In the genomic region with DNA sequence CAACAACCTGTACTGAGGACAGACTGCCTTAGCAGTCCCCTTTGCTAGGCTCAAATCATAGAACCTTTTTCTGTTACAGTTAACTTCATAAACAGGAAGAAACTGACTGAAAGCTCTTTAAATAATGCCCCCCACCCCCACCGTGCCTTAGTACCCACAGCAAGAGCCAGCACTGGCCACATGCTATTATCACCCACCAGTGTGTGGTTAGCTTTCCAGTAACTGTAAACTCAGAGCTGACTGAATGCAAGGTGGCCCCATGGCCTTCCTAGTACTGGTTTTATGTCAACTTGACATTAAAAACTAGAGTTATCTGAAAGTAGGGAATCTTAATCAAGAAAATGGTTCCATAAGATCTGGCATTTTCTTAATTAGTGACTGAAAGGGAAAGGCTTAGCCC, we compare ENCODE assay signal across 25 mouse cellular contexts. TPM values are rescaled to one million over a fixed set of nuclear protein-coding genes. Genes with fewer than 3 reads are reported as not detected.
DNase-seq lines count a peak whose midpoint lies in the region; ATAC-seq and TF ChIP-seq lines count a peak whose summit lies in the region.
"Had no signal": no experiment of that assay in that cellular context is flagged by ENCODE, and none has a peak within 500 bp of the region (broad histone marks: within the 10 kb centered on the region; RNA-seq: fewer than 3 reads in every experiment).

No protein-coding gene starts in this region.

- no peak for DNase-seq in liver, embryonic 13.5 days
- DNase-seq in liver, embryonic 11.5 days (ENCODE audit: low spot score): no peak
- DNase-seq in 416B (ENCODE audit: low read depth): peak; percentile 59
- peak; percentile 72 for DNase-seq in MEL (ENCODE audit: low read depth, low spot score)
- DNase-seq in right cerebral cortex, postnatal 14 days: no peak
- no peak for DNase-seq in kidney, adult 18-20 months
- DNase-seq: adrenal gland, adult 8-10 months; adrenal gland, postnatal 14 days; adrenal gland, postnatal 36 days; cerebellum, adult 11-12 months; cerebellum, adult 2 months; cerebellum, adult 9-10 months; cerebellum, postnatal 10 days; cerebellum, postnatal 25 days; embryo, embryonic 11 days had no signal

- H3K27me3 ChIP-seq in liver, embryonic 13.5 days: no peaks in the 10 kb centered on the region
- no peaks in the 10 kb centered on the region for H3K27me3 ChIP-seq in liver, embryonic 11.5 days (replicated peaks; ENCODE audit: control insufficient read depth, insufficient read depth, low read length)
- H3K27me3 ChIP-seq in MEL (ENCODE audit: control insufficient read depth in 1 of 2, insufficient read depth in 2 of 2, low read length in 2 of 2): no peaks in the 10 kb centered on the region
- H3K27me3 ChIP-seq in forebrain, embryonic 15.5 days: no peaks in the 10 kb centered on the region
- H3K27me3 ChIP-seq: embryonic facial prominence, embryonic 13.5 days; embryonic facial prominence, embryonic 15.5 days; forebrain, embryonic 12.5 days; Patski had no signal

- TF ChIP-seq POLR2A in MEL (IDR thresholded peaks at IDR 0.05; ENCODE audit: control insufficient read depth in 1 of 2, insufficient read depth in 1 of 2, low read depth in 1 of 2, low read length in 2 of 2, poor library complexity in 1 of 2): no peak

- H3K4me1 ChIP-seq in liver, embryonic 13.5 days (replicated peaks): peaks cover 51% of the 10 kb centered on the region
- H3K4me1 ChIP-seq in liver, embryonic 11.5 days (replicated peaks; ENCODE audit: control insufficient read depth, insufficient read depth, low read length): peaks cover 18% of the 10 kb centered on the region
- H3K4me1 ChIP-seq in MEL (ENCODE audit: control insufficient read depth in 1 of 2, insufficient read depth in 2 of 2, low read length in 2 of 2): peaks cover 22 to 51% of the 10 kb centered on the region in 2 experiments
- H3K4me1 ChIP-seq in forebrain, embryonic 15.5 days: no peaks in the 10 kb centered on the region
- H3K4me1 ChIP-seq: embryonic facial prominence, embryonic 13.5 days; embryonic facial prominence, embryonic 15.5 days; forebrain, embryonic 10.5 days; forebrain, embryonic 12.5 days had no signal

- TF ChIP-seq CTCF in MEL (IDR thresholded peaks at IDR 0.05 in 2 of 3, conservative IDR thresholded peaks at IDR 0.05 in 1 of 3; ENCODE audit: control insufficient read depth in 1 of 3, insufficient read depth in 1 of 3, low read depth in 2 of 3, low read length in 3 of 3, poor library complexity in 1 of 3, severe bottlenecking in 1 of 3): no peak

- no peak overlapping the region for H3K4me2 ChIP-seq in liver, embryonic 13.5 days
- H3K4me2 ChIP-seq in liver, embryonic 11.5 days: no peak overlapping the region
- H3K4me2 ChIP-seq in forebrain, embryonic 15.5 days (replicated peaks): no peak overlapping the region
- H3K4me2 ChIP-seq: embryonic facial prominence, embryonic 13.5 days; embryonic facial prominence, embryonic 15.5 days; forebrain, embryonic 12.5 days had no signal

- no peak for TF ChIP-seq RAD21 in MEL (IDR thresholded peaks at IDR 0.05; ENCODE audit: low read depth, low read length)

- 9% methylated on average over 1 of the region's 1 CpGs for WGBS in liver, embryonic 13.5 days (ENCODE audit: insufficient replicate concordance)
- 43% methylated on average over 1 of the region's 1 CpGs for WGBS in liver, embryonic 11.5 days
- WGBS in forebrain, embryonic 15.5 days: 87% methylated on average over 1 of the region's 1 CpGs

- no peak overlapping the region for H3K9ac ChIP-seq in liver, embryonic 13.5 days
- H3K9ac ChIP-seq in liver, embryonic 11.5 days (ENCODE audit: low read depth, low read length): no peak overlapping the region
- no peak overlapping the region for H3K9ac ChIP-seq in MEL (ENCODE audit: control insufficient read depth, low read depth, low read length, poor library complexity, severe bottlenecking)
- no peak overlapping the region for H3K9ac ChIP-seq in forebrain, embryonic 15.5 days (replicated peaks)
- H3K9ac ChIP-seq: embryonic facial prominence, embryonic 13.5 days; embryonic facial prominence, embryonic 15.5 days; forebrain, embryonic 12.5 days had no signal

- ATAC-seq in liver, embryonic 13.5 days (ENCODE audit: low read depth): peak; percentile 60; the same call in 1 of the 2 replicates
- ATAC-seq in liver, embryonic 11.5 days (replicated peaks; ENCODE audit: low FRiP score): no peak
- peak; percentile 67 for ATAC-seq in common myeloid progenitor, adult 5-6 weeks (replicated peaks; ENCODE audit: low read depth, poor library complexity, severe bottlenecking)
- no peak for ATAC-seq in forebrain, embryonic 15.5 days (replicated peaks)
- ATAC-seq: activated CD4-positive, CD25-positive, alpha-beta regulatory T cell, adult 4 months; forebrain, embryonic 14.5 days; Patski had no signal

- H3K79me2 ChIP-seq in MEL (ENCODE audit: control insufficient read depth, insufficient read depth, low read length, poor library complexity): peaks cover 24% of the 10 kb centered on the region

- no peaks in the 10 kb centered on the region for H3K9me3 ChIP-seq in liver, embryonic 13.5 days (replicated peaks)
- H3K9me3 ChIP-seq in liver, embryonic 11.5 days (ENCODE audit: control insufficient read depth, low read length): no peaks in the 10 kb centered on the region
- no peaks in the 10 kb centered on the region for H3K9me3 ChIP-seq in MEL (replicated peaks; ENCODE audit: insufficient read depth, low read length)
- H3K9me3 ChIP-seq in forebrain, embryonic 15.5 days: no peaks in the 10 kb centered on the region
- H3K9me3 ChIP-seq: embryonic facial prominence, embryonic 13.5 days; embryonic facial prominence, embryonic 15.5 days; forebrain, embryonic 10.5 days; forebrain, embryonic 12.5 days had no signal

- peaks cover 38% of the 10 kb centered on the region for H3K36me3 ChIP-seq in liver, embryonic 13.5 days
- H3K36me3 ChIP-seq in liver, embryonic 11.5 days (ENCODE audit: control insufficient read depth, insufficient read depth, low read length): no peaks in the 10 kb centered on the region
- H3K36me3 ChIP-seq in MEL (ENCODE audit: control insufficient read depth in 1 of 2, insufficient read depth in 2 of 2, low read length in 2 of 2): peaks cover 34 to 50% of the 10 kb centered on the region in 2 experiments
- peaks cover 3% of the 10 kb centered on the region for H3K36me3 ChIP-seq in forebrain, embryonic 15.5 days

- H3K4me3 ChIP-seq in liver, embryonic 13.5 days (replicated peaks): no peak overlapping the region
- H3K4me3 ChIP-seq in liver, embryonic 11.5 days (ENCODE audit: low read depth, low read length): no peak overlapping the region
- H3K4me3 ChIP-seq in MEL (ENCODE audit: control insufficient read depth in 1 of 2, insufficient read depth in 1 of 2, low read depth in 2 of 2, low read length in 2 of 2): no peak overlapping the region
- H3K4me3 ChIP-seq in forebrain, embryonic 15.5 days: no peak overlapping the region
- H3K4me3 ChIP-seq: embryonic facial prominence, embryonic 13.5 days; embryonic facial prominence, embryonic 15.5 days; erythroblast, embryonic 14.5 days; forebrain, embryonic 10.5 days; forebrain, embryonic 12.5 days had no signal

- TF ChIP-seq EP300 in MEL (IDR thresholded peaks at IDR 0.05; ENCODE audit: low read depth in 1 of 2, low read length in 2 of 2): peak in 1 of 2 experiments; percentile 84; a peak in 2 of 4 replicates

- H3K27ac ChIP-seq in liver, embryonic 13.5 days: 0 out of 2 replicates have a peak overlapping the region, but pooled peaks have one; percentile 29
- no peak overlapping the region for H3K27ac ChIP-seq in liver, embryonic 11.5 days (ENCODE audit: low read depth, low read length)
- H3K27ac ChIP-seq in MEL (ENCODE audit: control insufficient read depth, low read depth, low read length): peak overlapping the region; percentile 66
- H3K27ac ChIP-seq in forebrain, embryonic 15.5 days (replicated peaks): no peak overlapping the region
- H3K27ac ChIP-seq: embryonic facial prominence, embryonic 13.5 days; embryonic facial prominence, embryonic 15.5 days; forebrain, embryonic 10.5 days; forebrain, embryonic 12.5 days had no signal

RNA-seq across cellular contexts. Expression of a gene that starts 18.5 kb away (rescaled TPM):
- polyA plus RNA-seq in liver, embryonic 13.5 days (2015; fragmentation: Nextera tagmentation; extraction: Ambion mirVana): 28.6 and 35.1 TPM in 2 replicates
- 47.7 and 54.2 TPM in 2 replicates for polyA plus RNA-seq in liver, embryonic 11.5 days (2014; fragmentation: Nextera tagmentation; extraction: Ambion mirVana)
- 55.8 and 59.6 TPM in 2 replicates for total RNA-seq in MEL (2012; rRNA removed)
- polyA plus RNA-seq in MEL (2012; ENCODE audit: insufficient read depth in 1 of 2, insufficient read length in 2 of 2, low read depth in 1 of 2, low replicate concordance in 2 of 2, missing spikeins in 1 of 2): 10 to 100 TPM in 1 of 2 experiments, not detected in 1; 66.5 TPM
- total RNA-seq in common myeloid progenitor, adult 5-6 weeks (2017): 50.6 and 57.8 TPM in 2 replicates
- polyA plus RNA-seq in forebrain, embryonic 15.5 days (2015; fragmentation: Nextera tagmentation; extraction: Ambion mirVana): 54.3 and 60.8 TPM in 2 replicates

RNA-seq across cellular contexts. Expression of a gene that starts 31.2 kb away (rescaled TPM):
- 25.6 and 26.5 TPM in 2 replicates for polyA plus RNA-seq in liver, embryonic 13.5 days (2015; fragmentation: Nextera tagmentation; extraction: Ambion mirVana)
- polyA plus RNA-seq in liver, embryonic 11.5 days (2014; fragmentation: Nextera tagmentation; extraction: Ambion mirVana): 25.0 and 30.0 TPM in 2 replicates
- 15.6 and 19.3 TPM in 2 replicates for total RNA-seq in MEL (2012; rRNA removed)
- 10 to 100 TPM in 1 of 2 experiments, not detected in 1; 24.1 TPM for polyA plus RNA-seq in MEL (2012; ENCODE audit: insufficient read depth in 1 of 2, insufficient read length in 2 of 2, low read depth in 1 of 2, low replicate concordance in 2 of 2, missing spikeins in 1 of 2)
- 29.1 and 39.0 TPM in 2 replicates for total RNA-seq in common myeloid progenitor, adult 5-6 weeks (2017)
- polyA plus RNA-seq in forebrain, embryonic 15.5 days (2015; fragmentation: Nextera tagmentation; extraction: Ambion mirVana): 44.2 and 44.7 TPM in 2 replicates

RNA-seq across cellular contexts. Expression of a gene that starts 33.2 kb away (rescaled TPM):
- 0.61 and 0.70 TPM in 2 replicates for polyA plus RNA-seq in liver, embryonic 13.5 days (2015; fragmentation: Nextera tagmentation; extraction: Ambion mirVana)
- 2.1 and 2.5 TPM in 2 replicates for polyA plus RNA-seq in liver, embryonic 11.5 days (2014; fragmentation: Nextera tagmentation; extraction: Ambion mirVana)
- 0.08 and 0.10 TPM in 2 replicates for total RNA-seq in MEL (2012; rRNA removed)
- under 1 TPM in 1 of 2 experiments, not detected in 1; 0.22 TPM for polyA plus RNA-seq in MEL (2012; ENCODE audit: insufficient read depth in 1 of 2, insufficient read length in 2 of 2, low read depth in 1 of 2, low replicate concordance in 2 of 2, missing spikeins in 1 of 2)
- 0.39 and 1.1 TPM in 2 replicates for total RNA-seq in common myeloid progenitor, adult 5-6 weeks (2017)
- 19.2 and 23.1 TPM in 2 replicates for polyA plus RNA-seq in forebrain, embryonic 15.5 days (2015; fragmentation: Nextera tagmentation; extraction: Ambion mirVana)

RNA-seq across cellular contexts. Expression of a gene that starts 52.1 kb away (rescaled TPM):
- 16.4 and 18.3 TPM in 2 replicates for polyA plus RNA-seq in liver, embryonic 13.5 days (2015; fragmentation: Nextera tagmentation; extraction: Ambion mirVana)
- 51.8 and 54.0 TPM in 2 replicates for polyA plus RNA-seq in liver, embryonic 11.5 days (2014; fragmentation: Nextera tagmentation; extraction: Ambion mirVana)
- total RNA-seq in MEL (2012; rRNA removed): 43.2 and 43.5 TPM in 2 replicates
- polyA plus RNA-seq in MEL (2012; ENCODE audit: insufficient read depth in 1 of 2, insufficient read length in 2 of 2, low read depth in 1 of 2, low replicate concordance in 2 of 2, missing spikeins in 1 of 2): 10 to 100 TPM in 1 of 2 experiments, not detected in 1; 44.9 TPM
- 22.0 and 29.5 TPM in 2 replicates for total RNA-seq in common myeloid progenitor, adult 5-6 weeks (2017)
- 219 and 235 TPM in 2 replicates for polyA plus RNA-seq in forebrain, embryonic 15.5 days (2015; fragmentation: Nextera tagmentation; extraction: Ambion mirVana)

RNA-seq across cellular contexts. Expression of a gene that starts 58.4 kb away (rescaled TPM):
- 9.5 and 10.6 TPM in 2 replicates for polyA plus RNA-seq in liver, embryonic 13.5 days (2015; fragmentation: Nextera tagmentation; extraction: Ambion mirVana)
- polyA plus RNA-seq in liver, embryonic 11.5 days (2014; fragmentation: Nextera tagmentation; extraction: Ambion mirVana): 23.8 and 26.2 TPM in 2 replicates
- total RNA-seq in MEL (2012; rRNA removed): 18.9 and 22.4 TPM in 2 replicates
- polyA plus RNA-seq in MEL (2012; ENCODE audit: insufficient read depth in 1 of 2, insufficient read length in 2 of 2, low read depth in 1 of 2, low replicate concordance in 2 of 2, missing spikeins in 1 of 2): 100 to 1,000 TPM in 1 of 2 experiments, 10 to 100 TPM in 1; 87.9 to 230 TPM
- 20.1 and 28.1 TPM in 2 replicates for total RNA-seq in common myeloid progenitor, adult 5-6 weeks (2017)
- 40.6 and 42.1 TPM in 2 replicates for polyA plus RNA-seq in forebrain, embryonic 15.5 days (2015; fragmentation: Nextera tagmentation; extraction: Ambion mirVana)

Comparison
In these comparisons a context has a peak if more than half of its experiments do, and no peak if none do; other contexts are left out.
1. ATAC-seq: peak in liver, embryonic 13.5 days (single experiment) and common myeloid progenitor, adult 5-6 weeks (single experiment); none in liver, embryonic 11.5 days (single experiment) and forebrain, embryonic 15.5 days (single experiment).
2. H3K27ac ChIP-seq: peak in liver, embryonic 13.5 days (single experiment) and MEL (single experiment); none in liver, embryonic 11.5 days (single experiment) and forebrain, embryonic 15.5 days (single experiment).
3. DNase-seq: peak in 416B (single experiment) and MEL (single experiment); none in liver, embryonic 13.5 days (single experiment), liver, embryonic 11.5 days (single experiment), right cerebral cortex, postnatal 14 days (single experiment) and kidney, adult 18-20 months (single experiment).